In the genomic region with DNA sequence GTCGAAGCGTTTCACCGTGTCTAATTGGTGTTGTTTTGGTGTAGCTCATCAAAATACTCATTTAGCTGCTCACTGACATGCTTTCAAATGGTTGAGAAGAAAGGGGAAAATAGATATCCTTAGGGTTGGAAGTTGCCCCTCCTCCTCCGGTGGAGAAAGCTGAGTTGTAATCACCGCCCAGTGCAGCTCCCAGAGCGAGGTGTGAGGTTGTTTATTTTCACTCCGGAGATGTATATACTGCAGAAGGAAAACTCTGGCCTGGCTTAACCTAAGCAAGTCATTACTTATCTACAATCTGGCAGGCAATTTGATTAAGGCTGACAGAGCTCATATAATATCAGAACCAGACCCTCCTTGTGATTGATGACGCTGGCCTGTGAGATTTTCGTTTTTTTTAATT, we compare ENCODE assay signal across 13 mouse cellular contexts. TPM values are rescaled to one million over a fixed set of nuclear protein-coding genes. Genes with fewer than 3 reads are reported as not detected.
DNase-seq lines count a peak whose midpoint lies in the region; ATAC-seq lines count a peak whose summit lies in the region.
"Had no signal": no experiment of that assay in that cellular context is flagged by ENCODE, and none has a peak within 500 bp of the region (broad histone marks: within the 10 kb centered on the region; RNA-seq: fewer than 3 reads in every experiment).

No protein-coding gene starts in this region.

- no peak for ATAC-seq in heart, embryonic 14.5 days (ENCODE audit: insufficient number of reproducible peaks, insufficient read depth, low FRiP score, low read depth)
- no peak for ATAC-seq in limb, embryonic 13.5 days (ENCODE audit: low FRiP score, low read depth)
- no peak for ATAC-seq in embryonic facial prominence, embryonic 11.5 days (replicated peaks; ENCODE audit: insufficient number of reproducible peaks, low FRiP score, low TSS enrichment, low read depth)
- ATAC-seq in stomach, embryonic 15.5 days (ENCODE audit: insufficient read depth, low FRiP score, low read depth) = peak; percentile 53; the same call in 1 of the 2 replicates
- ATAC-seq: Patski had no signal

- no peak overlapping the region for H3K4me3 ChIP-seq in heart, embryonic 14.5 days (ENCODE audit: control insufficient read depth in 1 of 2, insufficient read depth in 1 of 2, low read depth in 1 of 2, low read length in 2 of 2)
- H3K4me3 ChIP-seq in limb, embryonic 13.5 days = no peak overlapping the region
- no peak overlapping the region for H3K4me3 ChIP-seq in limb, embryonic 10.5 days
- no peak overlapping the region for H3K4me3 ChIP-seq in embryonic facial prominence, embryonic 11.5 days (ENCODE audit: low read depth, low read length)
- no peak overlapping the region for H3K4me3 ChIP-seq in stomach, embryonic 15.5 days (replicated peaks)
- H3K4me3 ChIP-seq: hindbrain, embryonic 15.5 days; megakaryocyte, embryonic 14.5 days had no signal

- peaks cover 6 to 16% of the 10 kb centered on the region in 2 experiments for H3K4me1 ChIP-seq in heart, embryonic 14.5 days (ENCODE audit: control insufficient read depth in 2 of 2, insufficient read depth in 2 of 2, low read length in 2 of 2)
- peaks cover 86% of the 10 kb centered on the region for H3K4me1 ChIP-seq in limb, embryonic 13.5 days
- peaks cover 63% of the 10 kb centered on the region for H3K4me1 ChIP-seq in limb, embryonic 10.5 days
- H3K4me1 ChIP-seq in embryonic facial prominence, embryonic 11.5 days (ENCODE audit: control insufficient read depth, insufficient read depth, low read length) = no peaks in the 10 kb centered on the region
- H3K4me1 ChIP-seq in stomach, embryonic 15.5 days = peaks cover 12% of the 10 kb centered on the region; the same call in 1 of the 2 replicates
- H3K4me1 ChIP-seq: megakaryocyte, embryonic 14.5 days had no signal

- WGBS in heart, embryonic 14.5 days = 28% methylated on average over 9 of the region's 9 CpGs
- WGBS in limb, embryonic 13.5 days = 13% methylated on average over 9 of the region's 9 CpGs
- WGBS in limb, embryonic 10.5 days = 15% methylated on average over 9 of the region's 9 CpGs
- 20% methylated on average over 9 of the region's 9 CpGs for WGBS in embryonic facial prominence, embryonic 11.5 days
- 22% methylated on average over 9 of the region's 9 CpGs for WGBS in stomach, embryonic 15.5 days

- no peak overlapping the region; the same call in 1 of the 2 replicates for H3K9ac ChIP-seq in heart, embryonic 14.5 days (ENCODE audit: low read length)
- no peak overlapping the region for H3K9ac ChIP-seq in limb, embryonic 13.5 days
- H3K9ac ChIP-seq in embryonic facial prominence, embryonic 11.5 days (replicated peaks; ENCODE audit: low read length) = no peak overlapping the region
- H3K9ac ChIP-seq in stomach, embryonic 15.5 days = no peak overlapping the region
- H3K9ac ChIP-seq: hindbrain, embryonic 15.5 days had no signal

- no peak for DNase-seq in heart, postnatal 4 days
- no peak for DNase-seq in limb, embryonic 10.5 days (ENCODE audit: low spot score)
- DNase-seq in embryonic facial prominence, embryonic 11.5 days (ENCODE audit: low spot score) = peak; percentile 70
- no peak for DNase-seq in testis, postnatal 14 days (ENCODE audit: low spot score)
- DNase-seq: cerebellum, adult 9-10 months; kidney, postnatal 25 days; left cerebral cortex, postnatal 4 days had no signal

- no peaks in the 10 kb centered on the region for H3K36me3 ChIP-seq in heart, embryonic 14.5 days (ENCODE audit: control insufficient read depth, insufficient read depth, low read length)
- peaks cover 15% of the 10 kb centered on the region for H3K36me3 ChIP-seq in limb, embryonic 13.5 days
- peaks cover 20% of the 10 kb centered on the region for H3K36me3 ChIP-seq in limb, embryonic 10.5 days
- H3K36me3 ChIP-seq in embryonic facial prominence, embryonic 11.5 days (replicated peaks; ENCODE audit: control insufficient read depth, insufficient read depth, low read depth, low read length) = no peaks in the 10 kb centered on the region
- no peaks in the 10 kb centered on the region for H3K36me3 ChIP-seq in stomach, embryonic 15.5 days
- H3K36me3 ChIP-seq: hindbrain, embryonic 15.5 days had no signal

- H3K9me3 ChIP-seq in heart, embryonic 14.5 days (ENCODE audit: control insufficient read depth, low read length) = no peaks in the 10 kb centered on the region
- H3K9me3 ChIP-seq in limb, embryonic 13.5 days = no peaks in the 10 kb centered on the region
- H3K9me3 ChIP-seq in limb, embryonic 10.5 days (replicated peaks) = no peaks in the 10 kb centered on the region
- no peaks in the 10 kb centered on the region for H3K9me3 ChIP-seq in embryonic facial prominence, embryonic 11.5 days (replicated peaks; ENCODE audit: control insufficient read depth, low read length)
- H3K9me3 ChIP-seq in stomach, embryonic 15.5 days = no peaks in the 10 kb centered on the region
- H3K9me3 ChIP-seq: hindbrain, embryonic 15.5 days; megakaryocyte, embryonic 14.5 days had no signal

- no peaks in the 10 kb centered on the region for H3K27me3 ChIP-seq in heart, embryonic 14.5 days (ENCODE audit: control insufficient read depth, insufficient read depth, low read length)
- no peaks in the 10 kb centered on the region for H3K27me3 ChIP-seq in limb, embryonic 13.5 days
- no peaks in the 10 kb centered on the region for H3K27me3 ChIP-seq in limb, embryonic 10.5 days (ENCODE audit: low read depth, poor library complexity, severe bottlenecking)
- no peaks in the 10 kb centered on the region for H3K27me3 ChIP-seq in embryonic facial prominence, embryonic 11.5 days (ENCODE audit: control insufficient read depth, insufficient read depth, low read length)
- H3K27me3 ChIP-seq in stomach, embryonic 15.5 days (replicated peaks) = no peaks in the 10 kb centered on the region
- H3K27me3 ChIP-seq: hindbrain, embryonic 15.5 days; Patski had no signal

- H3K27ac ChIP-seq in heart, embryonic 14.5 days (replicated peaks in 1 of 2; ENCODE audit: control insufficient read depth in 1 of 2, insufficient read depth in 1 of 2, low read depth in 2 of 2, low read length in 2 of 2) = 0 out of 4 replicates have a peak overlapping the region, but pooled peaks of 1 of the 2 experiments have one; percentile 5
- H3K27ac ChIP-seq in limb, embryonic 13.5 days = no peak overlapping the region
- H3K27ac ChIP-seq in limb, embryonic 10.5 days = no peak overlapping the region
- no peak overlapping the region for H3K27ac ChIP-seq in embryonic facial prominence, embryonic 11.5 days (replicated peaks; ENCODE audit: low read depth, low read length)
- no peak overlapping the region for H3K27ac ChIP-seq in stomach, embryonic 15.5 days
- H3K27ac ChIP-seq: hindbrain, embryonic 15.5 days had no signal

- peak overlapping the region; percentile 26 for H3K4me2 ChIP-seq in heart, embryonic 14.5 days (ENCODE audit: low read length)
- H3K4me2 ChIP-seq in limb, embryonic 13.5 days (replicated peaks) = peak overlapping the region; percentile 35
- H3K4me2 ChIP-seq in embryonic facial prominence, embryonic 11.5 days (ENCODE audit: low read depth, low read length) = no peak overlapping the region
- no peak overlapping the region for H3K4me2 ChIP-seq in stomach, embryonic 15.5 days
- H3K4me2 ChIP-seq: hindbrain, embryonic 15.5 days had no signal

RNA-seq across cellular contexts. Expression of a gene that starts 14.6 kb away (rescaled TPM):
- polyA plus RNA-seq in heart, embryonic 14.5 days (2014; fragmentation: Nextera tagmentation; extraction: Ambion mirVana) = 6.2 and 8.1 TPM in 2 replicates
- 10 to 100 TPM; 30.0 to 33.3 TPM for total RNA-seq in heart, postnatal 4 days (2021)
- 37.0 and 37.6 TPM in 2 replicates for polyA plus RNA-seq in limb, embryonic 13.5 days (2015; fragmentation: Nextera tagmentation; extraction: Ambion mirVana)
- polyA plus RNA-seq in limb, embryonic 10.5 days (2016; fragmentation: Nextera tagmentation; extraction: Ambion mirVana) = 10.5 and 16.1 TPM in 2 replicates
- polyA plus RNA-seq in embryonic facial prominence, embryonic 11.5 days (2014; fragmentation: Nextera tagmentation; extraction: Ambion mirVana) = 7.5 and 9.4 TPM in 2 replicates
- polyA plus RNA-seq in stomach, embryonic 15.5 days (2015; fragmentation: Nextera tagmentation; extraction: Ambion mirVana) = 10.2 and 10.4 TPM in 2 replicates

Comparison
In these comparisons a context has a peak if more than half of its experiments do, and no peak if none do; other contexts are left out.
1. H3K4me2 ChIP-seq: peak in heart, embryonic 14.5 days (single experiment) and limb, embryonic 13.5 days (single experiment); none in embryonic facial prominence, embryonic 11.5 days (single experiment) and stomach, embryonic 15.5 days (single experiment).